Mouse (Mus musculus) gastrocnemius, postnatal 10 days (tissue): ENCODE data around the gene Sag. TPM values are rescaled to one million over a fixed set of nuclear protein-coding genes. Genes with fewer than 3 reads are reported as not detected.
"Not testable (repeated sequence)": the region's sequence is repeated elsewhere in the genome, so short reads cannot be mapped to it uniquely, and the experiment has no call there.

Source experiments
- DNase-seq: peaks from one replicate; pipeline ENCODE4 v3.0.0; 2021; ENCODE audit warnings: mixed read lengths
- total RNA-seq, 2 experiments: library from RNA; stranded (reverse); gene quantifications; 2 replicates each; pipeline ENCODE4 v1.2.3; 2021

The Sag gene
- total RNA-seq, 2 experiments from 2014 or later, result 0.14 to 0.32 TPM

GRCm38 (mm10) chr1:87824420-87824995, 21.0 kb downstream of the Sag start:
- no peak for DNase-seq

GRCm38 (mm10) chr1:87825281-87825680, 21.8 kb downstream of the Sag start:
- no peak for DNase-seq

- no peak for DNase-seq
Measured at GRCm38 (mm10) chr1:87825991-87826390, 22.5 kb downstream of the Sag start.

GRCm38 (mm10) chr1:87826474-87826873, 23.0 kb downstream of the Sag start:
- no peak for DNase-seq

GRCm38 (mm10) chr1:87827476-87827875, 24.0 kb downstream of the Sag start:
- not testable (repeated sequence) for DNase-seq

GRCm38 (mm10) chr1:87828185-87828584, 24.7 kb downstream of the Sag start:
- no peak for DNase-seq

GRCm38 (mm10) chr1:87828926-87829580, 25.6 kb downstream of the Sag start:
- no peak for DNase-seq

- no peak for DNase-seq
Measured at GRCm38 (mm10) chr1:87829621-87830211, 26.2 kb downstream of the Sag start.

GRCm38 (mm10) chr1:87836453-87836852, 33.0 kb downstream of the Sag start:
- no peak for DNase-seq

- DNase-seq, result no peak
Measured at GRCm38 (mm10) chr1:87837018-87837417, 33.5 kb downstream of the Sag start.

GRCm38 (mm10) chr1:87840411-87841208, 37.1 kb downstream of the Sag start:
- no peak for DNase-seq

GRCm38 (mm10) chr1:87846801-87847474, 43.5 kb downstream of the Sag start:
- peak; percentile 34 for DNase-seq

- DNase-seq, result no peak
Measured at GRCm38 (mm10) chr1:87847475-87848168, 44.1 kb downstream of the Sag start.

GRCm38 (mm10) chr1:87848237-87848996, 44.9 kb downstream of the Sag start:
- DNase-seq, result no peak

GRCm38 (mm10) chr1:87849278-87849677, 45.8 kb downstream of the Sag start:
- no peak for DNase-seq

- DNase-seq, result no peak
Measured at GRCm38 (mm10) chr1:87851344-87851743, 47.9 kb downstream of the Sag start.

GRCm38 (mm10) chr1:87852081-87852790, 48.8 kb downstream of the Sag start:
- DNase-seq, result no peak

- DNase-seq, result peak; percentile 87
Measured at GRCm38 (mm10) chr1:87852892-87853600, 49.6 kb downstream of the Sag start, which contains the start of gene Dgkd. TSS of gene Dgkd (plus strand) at chr1:87853287.

GRCm38 (mm10) chr1:87853601-87854361, 50.3 kb downstream of the Sag start:
- DNase-seq, result peak; percentile 32
